Mouse (Mus musculus) heart, embryonic 12.5 days (tissue): ENCODE measurements at regions not wholly inside any gene's neighbourhood (a gene's known extent, or its start where the extent isn't known, plus 50 kb on each side); places are given as distances from the start of the nearest gene placed in this dataset.
A peak's percentile ranks its signal among the peaks of the same experiment; 100 is the strongest.
"Not testable (repeated sequence)": the region's sequence is repeated elsewhere in the genome, so short reads cannot be mapped to it uniquely, and the experiment has no call there.

Experiments used
- ATAC-seq: fragments of 200-750 bp; cut with Nextera tagmentation; 2 replicates; pipeline ENCODE4 v1.8.0; 2017; ENCODE audit warnings: moderate TSS enrichment, moderate library complexity; ENCODE audit not compliant: insufficient number of reproducible peaks, low FRiP score
- H3K27ac ChIP-seq: fragments of 300-500 bp; sonication (generic); 2 replicates; pipeline ENCODE4 v1.5.1; 2016; ENCODE audit warnings: mild to moderate bottlenecking, moderate library complexity; ENCODE audit not compliant: poor library complexity, severe bottlenecking
- H3K27me3 ChIP-seq: fragments of 300-500 bp; sonication (generic); replicated peaks from 2 replicates; pipeline ENCODE4 v1.6.1; 2016; ENCODE audit warnings: mild to moderate bottlenecking, moderate library complexity
- H3K36me3 ChIP-seq: fragments of 300-500 bp; sonication (generic); 2 replicates; pipeline ENCODE4 v1.6.1; 2016; ENCODE audit warnings: mild to moderate bottlenecking, moderate library complexity
- H3K4me1 ChIP-seq: fragments of 300-500 bp; sonication (generic); replicated peaks from 2 replicates; pipeline ENCODE4 v1.6.1; 2016; ENCODE audit warnings: mild to moderate bottlenecking
- H3K4me2 ChIP-seq: fragments of 300-500 bp; sonication (generic); 2 replicates; pipeline ENCODE4 v1.6.1; 2016; ENCODE audit warnings: mild to moderate bottlenecking, moderate library complexity
- H3K4me3 ChIP-seq: fragments of 300-500 bp; sonication (generic); 2 replicates; pipeline ENCODE4 v1.5.1; 2016; ENCODE audit warnings: mild to moderate bottlenecking
- H3K9ac ChIP-seq: fragments of 300-500 bp; sonication (generic); 2 replicates; pipeline ENCODE4 v1.6.1; 2016; ENCODE audit warnings: mild to moderate bottlenecking, moderate library complexity
- H3K9me3 ChIP-seq: fragments of 300-500 bp; sonication (generic); replicated peaks from 2 replicates; pipeline ENCODE4 v1.6.1; 2016; ENCODE audit warnings: mild to moderate bottlenecking, moderate library complexity
- WGBS: fragments of 180-500 bp; shearing (Covaris S2); methylation state at CpG from one replicate; pipeline ENCODE4 v1.1.7; 2016; 5-methylcytosine and 5-hydroxymethylcytosine counted together

DNA sequence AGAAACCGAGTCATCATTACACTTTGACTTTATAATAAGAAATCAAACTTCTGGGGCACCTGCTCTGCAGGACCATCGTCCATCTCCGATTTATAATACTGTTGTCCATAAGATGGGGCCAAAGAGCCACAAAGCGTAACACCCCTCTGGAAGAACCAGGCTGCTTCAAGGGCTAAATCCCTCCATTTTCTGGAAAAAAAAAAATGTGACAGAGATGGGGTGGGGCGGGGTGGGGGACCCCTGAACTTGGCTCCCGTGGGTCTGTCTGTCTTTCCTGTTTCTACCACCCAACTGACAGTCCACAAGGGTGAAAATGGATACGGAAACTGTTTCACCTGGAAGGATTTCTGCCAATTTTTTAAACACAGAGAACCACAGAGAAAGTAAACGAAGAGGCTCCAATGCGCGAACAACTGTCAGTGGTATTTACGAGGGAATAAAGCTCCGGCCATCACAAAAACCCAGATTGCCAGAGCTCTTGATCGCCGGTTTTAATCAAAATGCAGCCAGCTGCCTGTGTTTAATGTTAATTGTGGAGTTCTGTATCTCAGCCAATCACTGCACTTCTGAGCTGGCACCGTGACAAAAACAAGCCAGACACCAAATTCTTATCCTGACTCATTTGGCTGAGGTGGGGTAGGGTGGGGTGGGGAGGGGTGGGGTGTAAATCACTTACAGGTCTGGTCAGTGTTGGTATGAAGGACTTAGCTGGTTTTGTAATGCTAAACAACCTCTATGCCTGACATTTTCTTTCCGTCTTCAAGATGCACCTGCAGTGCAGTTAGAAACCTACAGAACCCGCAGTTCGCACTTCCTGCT is 122.5 kb upstream of the Dapk1 start:
- 7% methylated on average over 18 of the region's 18 CpGs for WGBS
- H3K4me3 ChIP-seq = peak overlapping the region; percentile 45
- H3K27me3 ChIP-seq = peaks cover 10% of the 10 kb centered on the region; the same call in 1 of the 2 replicates
- H3K36me3 ChIP-seq = no peaks in the 10 kb centered on the region
- peaks cover 11% of the 10 kb centered on the region for H3K4me1 ChIP-seq
- H3K4me2 ChIP-seq = peak overlapping the region; percentile 82
- H3K9ac ChIP-seq = peak overlapping the region; percentile 57
- H3K27ac ChIP-seq = no peak overlapping the region
- no peaks in the 10 kb centered on the region; the same call in 1 of the 2 replicates for H3K9me3 ChIP-seq
- no peak for ATAC-seq

DNA sequence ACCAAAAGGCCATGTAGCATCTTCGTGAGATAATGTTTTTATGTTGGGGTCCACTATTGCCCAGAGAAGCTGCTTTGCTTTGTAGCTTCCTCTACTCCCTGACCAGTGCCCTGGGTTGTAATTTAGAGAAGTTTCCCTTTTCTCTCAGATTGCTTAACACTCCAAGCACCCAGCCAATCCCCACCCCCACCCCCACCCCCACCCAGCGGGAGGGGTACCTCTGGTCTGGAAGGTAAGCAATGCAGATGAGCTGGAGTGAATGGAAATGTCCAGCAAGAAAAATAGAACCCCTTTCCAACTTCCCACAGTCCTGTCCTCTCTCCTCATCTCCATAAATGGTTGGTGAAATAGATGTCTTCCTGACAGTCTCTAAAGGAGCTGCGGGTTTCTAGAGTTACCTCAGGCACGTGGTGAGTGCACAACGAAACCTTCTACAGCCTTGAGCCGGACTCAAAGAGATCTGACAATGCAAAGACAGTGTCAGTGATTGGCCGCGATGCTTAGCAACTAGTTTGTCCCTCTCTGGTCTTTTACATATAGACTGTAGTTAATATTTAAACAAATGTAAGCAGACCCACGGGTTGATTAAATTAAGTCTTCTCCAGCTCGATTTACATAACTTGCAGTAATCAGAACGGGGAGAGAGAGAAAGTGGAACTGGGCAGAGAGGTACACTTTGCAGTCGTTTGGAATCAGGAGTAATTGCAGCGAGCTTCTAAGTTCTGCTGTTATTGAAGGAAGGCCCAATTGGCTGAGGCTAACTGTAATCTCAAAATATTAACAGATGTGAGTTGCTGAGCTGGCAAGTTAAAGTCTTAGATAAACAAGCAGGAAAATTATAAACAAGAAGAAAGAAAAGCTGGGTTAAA is 121.7 kb upstream of the Dapk1 start:
- no peak for ATAC-seq
- H3K4me1 ChIP-seq = peaks cover 11% of the 10 kb centered on the region
- H3K27me3 ChIP-seq = peaks cover 10% of the 10 kb centered on the region; the same call in 1 of the 2 replicates
- peak overlapping the region; percentile 82 for H3K4me2 ChIP-seq
- H3K9me3 ChIP-seq = no peaks in the 10 kb centered on the region; the same call in 1 of the 2 replicates
- 14% methylated on average over 13 of the region's 13 CpGs for WGBS
- no peak overlapping the region for H3K27ac ChIP-seq
- H3K4me3 ChIP-seq = peak overlapping the region; percentile 45
- H3K9ac ChIP-seq = no peak overlapping the region
- H3K36me3 ChIP-seq = no peaks in the 10 kb centered on the region

GRCm38 (mm10) chr13:60480731-60481431 is 120.9 kb upstream of the Dapk1 start:
- Histone ChIP-seq H3K27me3 (peaks cover 10% of the 10 kb centered on the region; the same call in 1 of the 2 replicates), H3K9me3 (no peaks in the 10 kb centered on the region; the same call in 1 of the 2 replicates), H3K4me2 (peak overlapping the region; percentile 82), H3K36me3 (no peaks in the 10 kb centered on the region), H3K27ac (no peak overlapping the region), H3K4me1 (peaks cover 11% of the 10 kb centered on the region), H3K4me3 (peak overlapping the region; percentile 31), H3K9ac (no peak overlapping the region)
- ATAC-seq = no peak
- 8% methylated on average over 21 of the region's 21 CpGs for WGBS

DNA sequence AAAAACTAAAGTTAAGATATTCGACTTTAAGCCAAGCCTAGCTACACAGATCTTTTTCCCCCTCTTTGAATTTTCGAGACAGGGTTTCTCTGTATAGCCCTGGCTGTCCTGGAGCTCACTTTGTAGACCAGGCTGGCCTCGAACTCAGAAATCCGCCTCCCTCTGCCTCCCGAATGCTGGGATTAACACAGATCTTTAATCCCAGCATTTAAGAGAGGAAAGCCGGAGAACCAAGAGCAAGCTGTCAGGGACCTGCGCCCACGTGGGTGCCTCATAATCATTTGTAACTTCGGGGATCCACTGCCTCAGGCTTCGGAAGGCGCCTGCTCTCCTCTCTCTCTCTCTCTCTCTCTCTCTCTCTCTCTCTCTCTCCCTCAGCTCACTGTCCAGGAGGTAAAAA is 120.3 kb upstream of the Dapk1 start:
- H3K4me3 ChIP-seq, H3K9ac ChIP-seq, H3K27ac ChIP-seq, H3K4me2 ChIP-seq, ATAC-seq, H3K27me3 ChIP-seq, H3K36me3 ChIP-seq, H3K9me3 ChIP-seq: not testable (repeated sequence)
- peaks cover 14% of the 10 kb centered on the region for H3K4me1 ChIP-seq
- 73% methylated on average over 11 of the region's 11 CpGs for WGBS

DNA sequence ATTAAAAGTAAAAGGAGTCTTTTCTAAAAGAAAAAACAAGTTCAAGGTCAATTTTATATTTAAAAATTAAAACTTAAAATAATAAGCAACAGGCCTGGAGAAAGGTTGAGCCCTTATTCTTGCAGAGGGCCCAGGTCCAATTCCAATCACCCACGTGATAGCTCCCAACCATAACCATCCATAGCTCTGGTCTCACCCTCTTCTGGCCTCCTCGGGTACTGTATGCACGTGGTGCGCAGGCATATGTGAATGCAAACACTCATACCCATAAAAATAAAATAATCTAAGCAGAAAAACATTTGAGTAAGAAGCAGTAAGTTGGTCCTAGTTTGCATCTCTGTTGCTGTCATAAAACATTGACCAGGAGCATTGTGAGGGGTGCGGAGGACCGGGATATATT is 119.8 kb upstream of the Dapk1 start:
- H3K27me3 ChIP-seq = peaks cover 7% of the 10 kb centered on the region; the same call in 1 of the 2 replicates
- no peaks in the 10 kb centered on the region for H3K36me3 ChIP-seq
- no peak overlapping the region for H3K27ac ChIP-seq
- peaks cover 14% of the 10 kb centered on the region for H3K4me1 ChIP-seq
- no peak for ATAC-seq
- WGBS = 93% methylated on average over 6 of the region's 6 CpGs
- no peak overlapping the region for H3K4me2 ChIP-seq
- H3K9me3 ChIP-seq = peaks cover under 1% of the 10 kb centered on the region
- no peak overlapping the region for H3K9ac ChIP-seq
- H3K4me3 ChIP-seq = no peak overlapping the region

DNA sequence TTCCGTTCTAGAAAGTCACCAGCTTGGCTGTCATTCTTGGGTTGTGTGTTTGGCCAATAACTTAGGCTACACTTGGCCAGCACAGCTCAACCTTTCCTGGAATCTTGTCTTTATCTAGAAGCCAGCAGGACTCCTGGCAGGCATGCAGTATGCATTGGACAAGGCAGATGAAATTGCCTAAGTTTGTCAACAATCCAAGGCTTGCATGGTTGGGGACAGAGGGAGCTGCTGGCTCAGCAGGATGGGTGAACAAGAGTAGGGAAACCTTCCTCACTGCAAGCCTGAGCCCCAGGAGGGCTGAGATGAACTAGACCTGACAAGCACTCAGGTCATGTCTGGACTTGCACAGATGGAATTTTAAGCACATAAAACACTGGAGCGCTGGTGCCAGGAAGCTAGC is 115.6 kb upstream of the Dapk1 start:
- Histone ChIP-seq H3K27ac (no peak overlapping the region), H3K36me3 (no peaks in the 10 kb centered on the region), H3K4me3 (no peak overlapping the region), H3K4me1 (peaks cover 8% of the 10 kb centered on the region), H3K9me3 (peaks cover 7% of the 10 kb centered on the region), H3K27me3 (0 out of 2 replicates have a peak, but pooled peaks cover 3% of the 10 kb centered on the region), H3K4me2 (no peak overlapping the region), H3K9ac (no peak overlapping the region)
- no peak for ATAC-seq
- 71% methylated on average over 2 of the region's 2 CpGs for WGBS

DNA sequence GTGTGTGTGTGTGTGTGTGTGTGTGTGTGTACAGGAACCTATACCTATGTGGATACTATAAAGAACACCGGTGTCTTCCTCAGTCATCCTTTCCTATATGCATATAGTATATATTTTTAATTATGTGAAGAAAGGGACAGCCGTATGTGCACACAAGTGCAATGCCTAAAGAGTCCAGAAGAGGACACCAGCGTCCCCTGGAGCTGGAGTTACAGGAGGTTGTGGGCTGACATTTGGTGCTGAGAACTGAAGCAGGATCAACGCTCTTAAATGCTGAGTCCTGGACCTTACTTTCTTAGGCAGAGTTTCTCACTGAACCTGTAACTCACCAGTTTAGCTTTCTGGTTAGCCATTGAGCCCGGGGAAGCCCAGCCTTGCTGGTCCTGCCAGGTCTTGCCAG is 114.9 kb upstream of the Dapk1 start:
- no peak overlapping the region for H3K9ac ChIP-seq
- peaks cover 8% of the 10 kb centered on the region for H3K4me1 ChIP-seq
- H3K9me3 ChIP-seq = peaks cover 7% of the 10 kb centered on the region
- H3K4me3 ChIP-seq = no peak overlapping the region
- no peak overlapping the region for H3K4me2 ChIP-seq
- no peak for ATAC-seq
- H3K27ac ChIP-seq = no peak overlapping the region
- H3K36me3 ChIP-seq = no peaks in the 10 kb centered on the region
- H3K27me3 ChIP-seq = 0 out of 2 replicates have a peak, but pooled peaks cover 3% of the 10 kb centered on the region
- 91% methylated on average over 5 of the region's 5 CpGs for WGBS

DNA sequence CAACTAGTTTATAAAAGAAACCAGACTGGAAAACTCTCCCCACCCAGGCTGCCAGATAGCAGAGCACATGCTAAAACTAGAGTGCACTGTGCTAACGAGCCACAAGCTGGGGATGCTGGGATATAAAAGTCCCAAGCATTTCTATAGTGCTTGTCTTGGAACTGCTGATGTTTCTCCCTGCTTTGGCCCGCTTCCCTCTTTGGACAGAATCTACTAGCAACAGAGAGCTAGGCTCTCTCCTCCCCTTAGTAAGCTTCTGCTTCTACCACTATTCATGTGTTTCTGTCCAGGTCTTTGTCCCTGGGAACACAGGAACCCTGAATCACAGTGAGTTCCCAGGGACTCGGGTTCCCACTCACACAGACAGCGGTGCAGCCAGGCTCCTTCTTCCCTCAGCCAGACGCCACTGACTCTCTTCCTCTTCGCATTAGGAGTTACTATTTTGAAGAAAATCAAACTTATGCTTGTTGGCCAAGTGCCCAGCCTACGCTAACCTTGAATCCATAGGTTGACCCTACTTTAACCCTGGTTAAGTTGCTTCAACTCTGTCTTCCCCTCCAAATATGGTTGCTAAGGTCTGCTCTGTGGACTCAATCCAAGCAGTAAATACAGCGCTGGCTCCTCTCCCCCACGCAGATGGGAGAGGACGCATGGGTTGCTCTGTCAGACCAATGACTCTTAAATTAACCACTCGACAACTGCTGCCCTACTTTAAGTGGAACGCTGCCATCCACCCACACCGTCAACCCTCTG is 113.4 kb upstream of the Dapk1 start:
- H3K9me3 ChIP-seq = peaks cover 7% of the 10 kb centered on the region
- no peak overlapping the region for H3K9ac ChIP-seq
- no peak overlapping the region for H3K27ac ChIP-seq
- peaks cover 8% of the 10 kb centered on the region for H3K4me1 ChIP-seq
- WGBS = 67% methylated on average over 13 of the region's 13 CpGs
- H3K36me3 ChIP-seq = no peaks in the 10 kb centered on the region
- ATAC-seq = no peak
- no peak overlapping the region for H3K4me2 ChIP-seq
- H3K27me3 ChIP-seq = 0 out of 2 replicates have a peak, but pooled peaks cover 3% of the 10 kb centered on the region
- no peak overlapping the region for H3K4me3 ChIP-seq

- peaks cover 8% of the 10 kb centered on the region for H3K4me1 ChIP-seq
- no peak overlapping the region for H3K4me2 ChIP-seq
Observed at GRCm38 (mm10) chr13:60488884-60489265, 112.9 kb upstream of the Dapk1 start.

GRCm38 (mm10) chr13:60491948-60492464 is 109.7 kb upstream of the Dapk1 start:
- ATAC-seq = no peak
- Histone ChIP-seq H3K4me3 (no peak overlapping the region), H3K4me2 (no peak overlapping the region), H3K9ac (no peak overlapping the region), H3K9me3 (peaks cover 6% of the 10 kb centered on the region), H3K4me1 (peaks cover 5% of the 10 kb centered on the region), H3K36me3 (no peaks in the 10 kb centered on the region), H3K27me3 (0 out of 2 replicates have a peak, but pooled peaks cover 3% of the 10 kb centered on the region), H3K27ac (no peak overlapping the region)
- 56% methylated on average over 16 of the region's 16 CpGs for WGBS

More at GRCm38 (mm10) chr13:60488884-60489265, 112.9 kb upstream of the Dapk1 start:
- 82% methylated on average over 4 of the region's 4 CpGs for WGBS
- H3K27me3 ChIP-seq = 0 out of 2 replicates have a peak, but pooled peaks cover 3% of the 10 kb centered on the region
- no peak overlapping the region for H3K9ac ChIP-seq
- H3K4me3 ChIP-seq = no peak overlapping the region
- H3K36me3 ChIP-seq = no peaks in the 10 kb centered on the region
- H3K9me3 ChIP-seq = peaks cover 7% of the 10 kb centered on the region
- no peak for ATAC-seq
- H3K27ac ChIP-seq = no peak overlapping the region
